Mouse (Mus musculus) frontal cortex, adult (tissue): ENCODE measurements around the gene Ttc23l.
"Not testable (repeated sequence)": the region's sequence is repeated elsewhere in the genome, so short reads cannot be mapped to it uniquely, and the experiment has no call there.

Experiments
- ATAC-seq: cut with Nextera tagmentation; 2 replicates; pipeline ENCODE4 v1.9.2; 2017; ENCODE audit warnings: mild to moderate bottlenecking, moderate library complexity, mixed read lengths; ENCODE audit not compliant: low TSS enrichment

Gene Ttc23l

GRCm38 (mm10) chr15:10515166-10515565 is 43.3 kb downstream of the Ttc23l start:
- no peak for ATAC-seq

- no peak for ATAC-seq
Measured at GRCm38 (mm10) chr15:10506099-10506498, 52.4 kb downstream of the Ttc23l start.

GRCm38 (mm10) chr15:10500838-10501719 is 57.4 kb downstream of the Ttc23l start:
- ATAC-seq = peak; percentile 98

- no peak for ATAC-seq
Measured at GRCm38 (mm10) chr15:10500035-10500434, 58.4 kb downstream of the Ttc23l start.

GRCm38 (mm10) chr15:10499593-10499992 is 58.9 kb downstream of the Ttc23l start:
- ATAC-seq = no peak; the same call in 1 of the 2 replicates

- ATAC-seq = not testable (repeated sequence)
Measured at GRCm38 (mm10) chr15:10496696-10497095, 61.8 kb downstream of the Ttc23l start.

- no peak for ATAC-seq
Measured at GRCm38 (mm10) chr15:10495944-10496343, 62.5 kb downstream of the Ttc23l start.

- peak; percentile 29; the same call in 1 of the 2 replicates for ATAC-seq
Measured at GRCm38 (mm10) chr15:10490101-10490500, 68.4 kb downstream of the Ttc23l start.

- ATAC-seq = no peak
Measured at GRCm38 (mm10) chr15:10487246-10487645, 71.2 kb downstream of the Ttc23l start.

GRCm38 (mm10) chr15:10486365-10486839 is 72.1 kb downstream of the Ttc23l start:
- ATAC-seq = peak; percentile 55

- peak; percentile 99 for ATAC-seq
Measured at GRCm38 (mm10) chr15:10485484-10486364, 72.7 kb downstream of the Ttc23l start, which contains the start of the genes Brix1 and Rad1. Gene Brix1, minus strand, starts transcription at chr15:10485947. Gene Rad1, plus strand, starts transcription at chr15:10486018.

- ATAC-seq = no peak
Measured at GRCm38 (mm10) chr15:10470941-10471340, 87.5 kb downstream of the Ttc23l start.

- peak; percentile 84 for ATAC-seq
Measured at GRCm38 (mm10) chr15:10470151-10470831, 88.2 kb downstream of the Ttc23l start, which contains the start of gene Dnajc21. Gene Dnajc21, minus strand, starts transcription at chr15:10470516.

GRCm38 (mm10) chr15:10469641-10470150 is 88.8 kb downstream of the Ttc23l start:
- ATAC-seq = peak; percentile 17

GRCm38 (mm10) chr15:10468761-10469160 is 89.7 kb downstream of the Ttc23l start:
- ATAC-seq = no peak

GRCm38 (mm10) chr15:10464678-10465077 is 93.8 kb downstream of the Ttc23l start:
- ATAC-seq = no peak

GRCm38 (mm10) chr15:10463555-10463954 is 94.9 kb downstream of the Ttc23l start:
- peak; percentile 72 for ATAC-seq

- ATAC-seq = peak; percentile 86
Measured at GRCm38 (mm10) chr15:10460986-10461385, 97.5 kb downstream of the Ttc23l start.
